Mouse (Mus musculus) MEL (cell line): ENCODE measurements around the gene Tmem182. TPM values are rescaled to one million over a fixed set of nuclear protein-coding genes. Genes with fewer than 3 reads are reported as not detected.

ENCODE experiments used
- DNase-seq: peaks from one replicate; pipeline ENCODE4 v3.0.0; 2011; ENCODE audit warnings: low read depth, low spot score
- H3K27ac ChIP-seq: 2 replicates; pipeline ENCODE4 v1.5.1; 2012; ENCODE audit warnings: low read depth, mild to moderate bottlenecking, control low read depth, low read length, moderate library complexity; ENCODE audit not compliant: control insufficient read depth
- H3K27me3 ChIP-seq, 2 experiments: fragments of 150-350 bp in 1 of 2; sonication (generic) in 1 of 2; 2 replicates each; pipeline ENCODE4 v1.6.1; 2012; ENCODE audit warnings: low read length in 2 of 2, mild to moderate bottlenecking in 2 of 2, improper control_type of control experiment in 1 of 2, moderate library complexity in 1 of 2; ENCODE audit not compliant: insufficient read depth in 2 of 2, control insufficient read depth in 1 of 2
- H3K36me3 ChIP-seq, 2 experiments: 2 replicates each; pipeline ENCODE4 v1.6.1; 2012 to 2014; ENCODE audit warnings: low read length in 2 of 2, improper control_type of control experiment in 1 of 2, inconsistent platforms in 1 of 2, mild to moderate bottlenecking in 1 of 2; ENCODE audit not compliant: insufficient read depth in 2 of 2, control insufficient read depth in 1 of 2
- H3K4me1 ChIP-seq, 2 experiments: fragments of 150-350 bp in 1 of 2; sonication (generic) in 1 of 2; 2 replicates each; pipeline ENCODE4 v1.6.1; 2012; ENCODE audit warnings: low read length in 2 of 2, improper control_type of control experiment in 1 of 2, mild to moderate bottlenecking in 1 of 2; ENCODE audit not compliant: insufficient read depth in 2 of 2, control insufficient read depth in 1 of 2
- H3K4me3 ChIP-seq, 2 experiments: fragments of 150-350 bp in 1 of 2; sonication (generic) in 1 of 2; 2 replicates each; pipeline ENCODE4 v1.5.1; 2012; ENCODE audit warnings: low read depth in 2 of 2, low read length in 2 of 2, mild to moderate bottlenecking in 2 of 2, moderate library complexity in 2 of 2, control low read depth in 1 of 2, improper control_type of control experiment in 1 of 2; ENCODE audit not compliant: control insufficient read depth in 1 of 2, insufficient read depth in 1 of 2
- H3K79me2 ChIP-seq: 2 replicates; pipeline ENCODE4 v1.6.1; 2012; ENCODE audit warnings: mild to moderate bottlenecking, low read length, moderate library complexity; ENCODE audit not compliant: control insufficient read depth, poor library complexity, insufficient read depth
- H3K9ac ChIP-seq: 2 replicates; pipeline ENCODE4 v1.6.1; 2012; ENCODE audit warnings: low read depth, mild to moderate bottlenecking, control low read depth, low read length, moderate library complexity; ENCODE audit not compliant: control insufficient read depth, poor library complexity, severe bottlenecking
- H3K9me3 ChIP-seq: fragments of 150-350 bp; sonication (generic); replicated peaks from 2 replicates; pipeline ENCODE4 v1.6.1; 2012; ENCODE audit warnings: mild to moderate bottlenecking, low read length, improper control_type of control experiment, moderate library complexity; ENCODE audit not compliant: insufficient read depth
- CHD1 ChIP-seq: IDR thresholded peaks from 2 replicates; pipeline ENCODE4 v1.6.1; 2012; ENCODE audit warnings: low read depth, mild to moderate bottlenecking, inconsistent platforms, low read length, improper control_type of control experiment
- CTCF ChIP-seq, 3 experiments: IDR thresholded peaks in 2 of 3; conservative IDR thresholded peaks in 1 of 3; 2 replicates each; pipeline ENCODE4 v1.5.1; 2011 to 2012; ENCODE audit warnings: low read length in 3 of 3, low read depth in 2 of 3, mild to moderate bottlenecking in 2 of 3, improper control_type of control experiment in 1 of 3, inconsistent platforms in 1 of 3, mixed read lengths in 1 of 3, moderate library complexity in 1 of 3; ENCODE audit not compliant: control insufficient read depth in 1 of 3, insufficient read depth in 1 of 3, poor library complexity in 1 of 3, severe bottlenecking in 1 of 3
- E2F4 ChIP-seq: IDR thresholded peaks from 2 replicates; pipeline ENCODE4 v1.6.1; 2011; ENCODE audit warnings: low read depth, low read length, improper control_type of control experiment, borderline replicate concordance
- ETS1 ChIP-seq: IDR thresholded peaks from 2 replicates; pipeline ENCODE4 v1.6.1; 2012; ENCODE audit warnings: low read depth, mild to moderate bottlenecking, inconsistent platforms, low read length, improper control_type of control experiment, moderate library complexity
- GATA1 ChIP-seq: IDR thresholded peaks from 2 replicates; pipeline ENCODE4 v1.6.1; 2011; ENCODE audit warnings: low read depth, low read length, improper control_type of control experiment
- MAFK ChIP-seq: IDR thresholded peaks from 2 replicates; pipeline ENCODE4 v1.6.1; 2011; ENCODE audit warnings: low read depth, mild to moderate bottlenecking, low read length, improper control_type of control experiment, borderline replicate concordance
- MAX ChIP-seq: IDR thresholded peaks from 2 replicates; pipeline ENCODE4 v1.6.1; 2011; ENCODE audit warnings: low read length, improper control_type of control experiment
- MAZ ChIP-seq: IDR thresholded peaks from 2 replicates; pipeline ENCODE4 v1.6.1; 2012; ENCODE audit warnings: low read depth, mild to moderate bottlenecking, inconsistent platforms, low read length, improper control_type of control experiment
- MEF2A ChIP-seq: IDR thresholded peaks from 2 replicates; pipeline ENCODE4 v1.6.1; 2014; ENCODE audit warnings: low read depth, mild to moderate bottlenecking, inconsistent platforms, low read length, improper control_type of control experiment; ENCODE audit not compliant: poor library complexity, insufficient replicate concordance, severe bottlenecking; ENCODE audit errors: extremely low read depth
- MXI1 ChIP-seq: IDR thresholded peaks from 2 replicates; pipeline ENCODE4 v1.6.1; 2011; ENCODE audit warnings: mild to moderate bottlenecking, low read depth, low read length, improper control_type of control experiment
- NRF1 ChIP-seq: IDR thresholded peaks from 2 replicates; pipeline ENCODE4 v1.6.1; 2014; ENCODE audit warnings: low read depth, mild to moderate bottlenecking, inconsistent platforms, low read length, improper control_type of control experiment, moderate library complexity; ENCODE audit not compliant: poor library complexity, insufficient read depth, severe bottlenecking
- POLR2AphosphoS5 ChIP-seq: IDR thresholded peaks from 2 replicates; pipeline ENCODE4 v1.6.1; 2012; ENCODE audit warnings: low read depth, borderline replicate concordance, mild to moderate bottlenecking, inconsistent platforms, low read length, moderate library complexity, mixed read lengths
- RAD21 ChIP-seq: IDR thresholded peaks from 2 replicates; pipeline ENCODE4 v1.6.1; 2011; ENCODE audit warnings: mild to moderate bottlenecking, low read depth, low read length, improper control_type of control experiment
- RCOR1 ChIP-seq: IDR thresholded peaks from 2 replicates; pipeline ENCODE4 v1.6.1; 2012; ENCODE audit warnings: low read depth, mild to moderate bottlenecking, inconsistent platforms, low read length, improper control_type of control experiment
- TBP ChIP-seq: IDR thresholded peaks from 2 replicates; pipeline ENCODE4 v1.8.0; 2011; ENCODE audit warnings: low read depth, low read length, improper control_type of control experiment
- UBTF ChIP-seq: IDR thresholded peaks from 2 replicates; pipeline ENCODE4 v1.6.1; 2012; ENCODE audit warnings: low read depth, mild to moderate bottlenecking, inconsistent platforms, low read length, improper control_type of control experiment, moderate library complexity, borderline replicate concordance; ENCODE audit not compliant: insufficient read depth
- USF1 ChIP-seq: IDR thresholded peaks from 2 replicates; pipeline ENCODE4 v1.6.1; 2014; ENCODE audit warnings: low read depth, mild to moderate bottlenecking, inconsistent platforms, low read length, improper control_type of control experiment, moderate library complexity
- ZMIZ1 ChIP-seq: IDR thresholded peaks from 2 replicates; pipeline ENCODE4 v1.6.1; 2012; ENCODE audit warnings: low read depth, mild to moderate bottlenecking, inconsistent platforms, low read length, improper control_type of control experiment, moderate library complexity
- polyA plus RNA-seq, 2 experiments: library from polyadenylated mRNA; stranded (reverse) in 1 of 2; unstranded in 1 of 2; fragments of >175 nt in 1 of 2; fragments of >200 nt in 1 of 2; gene quantifications; 2 replicates each; pipeline versions ENCODE4 v1.2.1 to v1.2.4; 2012; ENCODE audit warnings: low replicate concordance in 2 of 2, low read depth in 1 of 2; ENCODE audit not compliant: insufficient read length in 2 of 2, insufficient read depth in 1 of 2, missing spikeins in 1 of 2
- total RNA-seq: library from RNA; depleted of rRNA; stranded (reverse); fragments of 300-350 nt; gene quantifications from 2 replicates; pipeline ENCODE4 v1.2.3, GENCODE M21; 2012

Tmem182 gene
- total and polyA plus RNA-seq, 3 experiments, result not detected

DNA sequence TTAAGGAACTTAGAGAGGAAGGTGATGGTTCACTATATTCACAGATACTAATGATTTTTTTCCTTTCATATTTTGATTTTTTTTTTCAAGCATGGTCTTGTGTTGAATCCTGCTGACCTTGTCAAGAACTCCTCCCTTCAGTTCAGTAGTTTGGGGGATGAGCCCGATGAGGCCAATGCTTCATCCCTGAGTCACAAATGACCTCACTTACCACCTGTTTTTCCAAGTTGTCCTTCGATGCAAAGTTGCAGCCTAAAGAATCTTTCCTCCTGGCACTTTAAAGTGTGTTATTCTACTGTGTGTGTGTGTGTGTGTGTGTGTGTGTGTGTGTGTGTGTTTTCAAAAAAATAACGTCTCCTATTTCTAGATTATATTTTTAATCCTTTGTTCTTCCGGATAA, 30.1 kb downstream of the Tmem182 start:
- Histone ChIP-seq H3K27me3 (no peaks in the 10 kb centered on the region), H3K4me3 (no peak overlapping the region), H3K79me2 (no peaks in the 10 kb centered on the region), H3K9me3 (no peaks in the 10 kb centered on the region), H3K9ac (no peak overlapping the region), H3K27ac (no peak overlapping the region), H3K4me1 (no peaks in the 10 kb centered on the region), H3K36me3 (no peaks in the 10 kb centered on the region)
- DNase-seq, result no peak
- no peak for TF ChIP-seq ETS1
- no peak for TF ChIP-seq RAD21
- TF ChIP-seq POLR2AphosphoS5, result no peak
- no peak for TF ChIP-seq GATA1
- TF ChIP-seq E2F4, result no peak
- no peak for TF ChIP-seq MEF2A
- no peak for TF ChIP-seq CHD1
- no peak for TF ChIP-seq USF1
- TF ChIP-seq ZMIZ1, result no peak
- no peak for TF ChIP-seq NRF1
- no peak for TF ChIP-seq TBP
- no peak for TF ChIP-seq MXI1
- TF ChIP-seq CTCF (IDR thresholded peaks at IDR 0.05 in 2 of 3, conservative IDR thresholded peaks at IDR 0.05 in 1 of 3; ENCODE audit: control insufficient read depth in 1 of 3, insufficient read depth in 1 of 3, low read depth in 2 of 3, low read length in 3 of 3, poor library complexity in 1 of 3, severe bottlenecking in 1 of 3), result no peak
- TF ChIP-seq RCOR1, result no peak
- no peak for TF ChIP-seq UBTF
- TF ChIP-seq MAZ, result no peak

DNA sequence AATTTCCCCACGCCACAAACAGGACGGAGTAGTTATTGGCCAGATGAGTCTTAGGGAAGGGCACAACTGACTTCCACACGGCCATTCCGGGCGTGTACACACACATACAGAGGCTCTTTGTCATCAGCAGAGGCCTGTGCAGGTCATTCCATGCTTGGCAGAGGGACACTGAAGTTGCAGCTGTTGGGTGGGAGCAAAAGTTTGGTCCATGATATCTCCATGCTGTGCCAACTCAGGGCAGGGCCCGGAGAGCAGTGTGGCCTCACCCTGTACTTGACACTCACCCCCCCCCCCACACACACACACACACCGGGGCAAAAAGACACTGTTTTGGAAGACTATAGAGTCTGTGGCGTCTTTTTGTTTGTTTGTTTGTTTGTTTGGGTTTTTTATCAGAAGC, 35.2 kb downstream of the Tmem182 start:
- Histone ChIP-seq H3K36me3 (no peaks in the 10 kb centered on the region), H3K9me3 (no peaks in the 10 kb centered on the region), H3K9ac (no peak overlapping the region), H3K27me3 (no peaks in the 10 kb centered on the region), H3K4me3 (no peak overlapping the region), H3K4me1 (no peaks in the 10 kb centered on the region), H3K79me2 (no peaks in the 10 kb centered on the region), H3K27ac (no peak overlapping the region)
- no peak for DNase-seq
- no peak for TF ChIP-seq MAX
- TF ChIP-seq MAFK, result no peak
